Mouse (Mus musculus) heart, postnatal 10 days (tissue): ENCODE measurements around the gene Tnfrsf14. TPM values are rescaled to one million over a fixed set of nuclear protein-coding genes. Genes with fewer than 3 reads are reported as not detected.

Source experiments
- DNase-seq, 2 experiments: peaks; one replicate each; pipeline ENCODE4 v3.0.0; 2021
- intact Hi-C: fragments of 180-260 bp; cut with DNase I; formaldehyde crosslinking; loops from one replicate; pipeline ENCODE4 v1.15.1; 2025
- total RNA-seq, 2 experiments: library from RNA; stranded (reverse); gene quantifications; 2 replicates each; pipeline ENCODE4 v1.2.3; 2021

The Tnfrsf14 gene
- total RNA-seq, 2 experiments from 2014 or later, result 4.1 to 5.7 TPM

DNA sequence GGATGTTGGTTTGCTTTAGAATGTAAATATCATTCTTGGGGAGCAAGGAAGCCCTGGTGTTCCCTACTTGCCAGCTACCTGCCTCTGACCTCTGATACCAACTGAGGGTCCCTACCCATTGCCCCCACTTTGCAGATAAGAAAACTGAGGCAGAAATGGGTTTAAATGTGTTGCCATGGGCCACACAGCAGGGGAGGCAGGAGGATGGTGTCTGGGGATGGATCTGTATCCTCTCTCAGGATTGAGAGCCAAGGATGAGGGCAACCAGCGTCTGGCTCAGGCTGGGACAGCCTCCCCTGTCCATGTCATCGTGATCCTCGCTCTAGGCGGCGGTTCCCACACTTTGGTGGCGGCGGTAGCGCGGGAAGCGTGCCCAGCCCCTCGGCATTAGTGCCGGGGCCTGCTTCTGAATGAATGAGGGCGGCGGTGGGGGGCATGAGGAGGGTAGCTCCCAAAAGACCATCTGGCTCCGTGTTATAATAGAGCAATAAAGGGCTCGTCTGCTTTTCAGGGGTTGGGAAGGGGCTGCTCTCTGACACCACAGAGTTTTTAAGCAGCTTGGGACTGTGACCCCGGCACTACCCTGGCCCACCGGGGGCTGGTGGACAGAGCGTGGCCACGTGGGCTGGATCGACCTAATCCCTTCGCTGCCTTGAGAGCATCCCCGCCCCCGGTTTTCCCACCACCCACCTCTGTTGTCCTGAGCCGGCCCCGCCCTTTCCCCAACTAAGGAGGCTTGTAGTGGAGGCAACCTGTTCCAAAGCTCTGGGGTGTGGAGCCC, 24.3 kb upstream of the Tnfrsf14 start:
- DNase-seq, result no peak
- intact Hi-C loops, result no loop called here

DNA sequence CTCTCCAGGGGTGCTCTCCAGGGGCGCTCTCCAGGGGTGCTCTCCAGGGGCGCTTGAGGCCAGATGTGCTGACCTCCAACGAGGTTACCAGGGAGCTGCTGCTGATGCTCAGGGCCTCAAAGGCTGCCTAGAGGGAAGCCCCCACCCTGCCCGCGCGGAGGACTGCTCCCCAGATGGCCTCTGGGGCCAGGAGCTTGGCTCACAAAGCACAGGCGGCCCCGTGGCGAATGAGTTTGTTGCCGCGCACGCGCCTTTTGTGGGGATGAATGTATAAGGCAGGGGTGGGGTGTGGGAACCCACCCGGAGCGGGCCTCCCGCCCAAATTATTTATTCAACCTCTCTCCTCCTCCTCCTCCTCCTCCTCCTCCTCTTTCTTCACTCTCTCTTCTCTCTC, 21.2 kb upstream of the Tnfrsf14 start:
- intact Hi-C loops, result no loop called here
- no peak for DNase-seq

- intact Hi-C loops, result no loop called here
- no peak for DNase-seq
Observed at GRCm38 (mm10) chr4:154948940-154949588, 20.7 kb upstream of the Tnfrsf14 start.

GRCm38 (mm10) chr4:154948066-154948939, 19.9 kb upstream of the Tnfrsf14 start:
- peak in 1 of 2 experiments; percentile 31 for DNase-seq

DNA sequence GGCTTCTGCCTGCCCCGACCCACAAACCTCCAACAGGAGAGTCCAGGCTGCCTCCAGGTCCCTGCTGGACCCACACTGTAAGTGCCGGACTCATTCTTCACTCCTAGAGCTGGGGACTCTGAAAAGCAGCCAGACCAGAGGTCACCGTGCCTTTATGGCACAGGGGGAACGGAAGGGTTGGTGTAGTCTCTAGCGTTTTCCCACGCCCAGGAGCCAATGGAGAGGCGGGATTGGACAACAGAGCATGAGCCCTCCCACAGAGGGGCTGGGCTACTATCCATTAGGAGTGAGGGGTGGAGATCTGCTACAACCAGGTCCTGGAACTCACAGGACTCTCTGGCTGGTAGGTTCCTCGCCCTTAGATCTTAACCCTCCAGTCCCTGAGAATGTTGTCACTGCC, 18.0 kb upstream of the Tnfrsf14 start:
- DNase-seq, result peak; percentile 83
- intact Hi-C loops, result no loop called here

More at GRCm38 (mm10) chr4:154948066-154948939, 19.9 kb upstream of the Tnfrsf14 start:
- intact Hi-C loops, result no loop called here

GRCm38 (mm10) chr4:154944121-154944590, 15.8 kb upstream of the Tnfrsf14 start:
- peak; percentile 85 to 86 for DNase-seq
- intact Hi-C loops, result loop anchor here (1.0 to 2.0 kb wide), 5 partner anchors 17 to 120 kb away; partner anchors contain the start of gene Hes5

- intact Hi-C loops, result loop anchor here (1.0 to 2.0 kb wide), 5 partner anchors 17 to 121 kb away; partner anchors contain the start of gene Hes5
- DNase-seq, result no peak
Observed at GRCm38 (mm10) chr4:154943323-154944039, 15.1 kb upstream of the Tnfrsf14 start.

GRCm38 (mm10) chr4:154942632-154943322, 14.4 kb upstream of the Tnfrsf14 start:
- intact Hi-C loops, result no loop called here
- DNase-seq, result no peak

- intact Hi-C loops, result no loop called here
- no peak for DNase-seq
Observed at GRCm38 (mm10) chr4:154941831-154942230, 13.5 kb upstream of the Tnfrsf14 start.

DNA sequence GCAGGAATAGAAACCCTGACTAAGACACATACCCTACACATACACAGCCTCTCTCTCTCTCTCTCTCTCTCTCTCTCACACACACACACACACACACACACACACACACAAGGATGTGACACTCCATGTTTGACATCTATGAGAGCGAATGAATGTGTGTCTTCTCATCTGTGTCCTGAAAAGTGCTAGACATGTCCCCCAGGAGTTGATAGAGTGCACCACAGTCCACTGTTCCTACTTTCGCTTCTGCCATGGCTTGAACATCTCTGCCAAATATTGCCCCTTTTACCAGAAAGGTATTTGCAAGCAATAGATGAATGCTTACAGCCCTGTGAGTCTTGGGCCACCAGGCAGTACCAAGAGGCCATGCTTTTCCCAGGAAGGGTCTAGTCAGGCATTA, 11.8 kb upstream of the Tnfrsf14 start:
- DNase-seq, result no peak
- intact Hi-C loops, result no loop called here

GRCm38 (mm10) chr4:154937746-154938145, 9.4 kb upstream of the Tnfrsf14 start:
- no peak for DNase-seq

DNA sequence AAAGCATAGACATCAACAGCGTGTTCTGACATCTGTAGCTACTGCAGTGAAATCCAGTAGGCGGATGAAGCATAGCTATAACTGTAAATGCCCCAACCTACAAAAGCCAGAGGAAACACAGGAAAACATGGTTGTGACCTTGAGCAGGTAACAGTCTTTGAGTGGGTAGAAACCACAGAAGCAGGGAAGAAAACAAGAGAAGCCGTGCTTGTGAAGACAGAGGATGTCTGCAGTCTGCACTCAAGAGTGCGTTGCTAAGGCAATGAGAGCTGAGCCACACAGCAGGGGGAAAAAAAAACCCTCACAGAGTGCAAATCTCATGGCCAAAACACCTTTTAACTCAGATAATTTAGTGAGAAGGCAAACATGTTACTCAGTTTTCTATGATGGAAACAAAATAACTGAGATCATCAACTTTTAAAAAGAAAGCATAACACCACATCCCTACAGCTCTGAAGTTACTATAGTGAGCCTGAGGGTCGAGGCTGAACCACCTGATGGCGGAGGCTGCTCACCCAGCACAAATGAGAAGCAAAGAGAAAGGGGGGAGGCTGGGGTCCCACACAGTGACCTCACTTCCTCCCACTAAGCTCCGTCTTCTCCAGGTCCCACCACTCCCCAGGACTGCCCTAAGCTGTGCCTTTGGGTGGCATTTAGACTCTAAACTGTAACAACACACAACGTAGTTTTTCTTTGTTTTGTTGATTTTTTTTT, 8.3 kb upstream of the Tnfrsf14 start:
- no peak for DNase-seq
- intact Hi-C loops, result no loop called here

More at GRCm38 (mm10) chr4:154937746-154938145, 9.4 kb upstream of the Tnfrsf14 start:
- intact Hi-C loops, result no loop called here

GRCm38 (mm10) chr4:154935788-154936187, 7.4 kb upstream of the Tnfrsf14 start:
- no peak for DNase-seq
- intact Hi-C loops, result no loop called here

DNA sequence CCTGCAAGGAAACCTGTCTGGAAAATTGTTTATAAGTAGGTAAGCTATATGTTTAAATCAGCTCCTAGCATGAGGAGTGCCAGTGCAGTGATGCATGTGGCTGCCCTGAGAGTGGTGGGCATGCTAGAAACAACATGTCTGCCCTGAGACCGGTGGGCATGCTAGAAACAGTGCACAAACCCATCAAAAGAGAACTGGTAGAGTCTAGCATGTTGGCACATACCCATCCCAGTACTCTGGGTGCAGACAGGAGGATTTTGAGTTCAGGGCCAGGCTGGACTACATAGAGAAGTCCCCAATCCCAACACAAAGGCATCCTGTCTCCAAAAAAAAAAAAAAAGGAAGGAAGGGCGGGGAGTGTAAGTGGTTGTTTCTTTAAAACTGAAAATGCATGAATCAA, 6.4 kb upstream of the Tnfrsf14 start:
- DNase-seq, result no peak
- intact Hi-C loops, result no loop called here

DNA sequence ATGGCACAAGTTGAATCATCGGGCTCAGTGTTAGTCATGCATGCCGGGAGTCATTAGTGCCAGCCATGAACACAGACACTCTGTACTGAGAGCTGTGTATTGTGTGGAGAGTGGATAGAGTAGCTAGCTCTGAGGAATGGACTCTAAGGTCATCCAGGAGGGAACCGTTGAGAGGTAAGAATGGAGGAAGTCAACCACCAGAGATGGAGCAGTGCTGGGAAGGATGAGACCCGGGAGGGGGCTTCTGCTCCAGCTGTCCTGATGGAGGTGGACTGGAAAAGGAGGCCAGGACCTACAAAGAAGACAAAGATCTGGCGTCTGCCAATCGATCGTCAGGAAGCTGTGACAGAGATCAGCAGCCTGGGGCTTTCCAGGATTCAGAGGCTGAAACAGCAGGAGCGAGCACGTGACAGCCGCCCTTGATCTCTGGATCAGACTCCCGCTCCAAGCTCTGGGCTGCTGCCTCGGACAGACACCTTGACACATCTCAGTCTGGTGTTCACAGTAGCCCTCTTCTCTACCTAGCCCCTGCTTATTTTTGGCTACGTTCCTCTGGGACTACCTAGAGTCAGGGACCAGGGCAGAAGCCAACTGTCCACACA, 5.0 kb upstream of the Tnfrsf14 start:
- DNase-seq, result no peak
- intact Hi-C loops, result no loop called here

- intact Hi-C loops, result no loop called here
- peak in 1 of 2 experiments; percentile 31 for DNase-seq
Observed at GRCm38 (mm10) chr4:154929088-154929660, 811 bp upstream of the Tnfrsf14 start.

DNA sequence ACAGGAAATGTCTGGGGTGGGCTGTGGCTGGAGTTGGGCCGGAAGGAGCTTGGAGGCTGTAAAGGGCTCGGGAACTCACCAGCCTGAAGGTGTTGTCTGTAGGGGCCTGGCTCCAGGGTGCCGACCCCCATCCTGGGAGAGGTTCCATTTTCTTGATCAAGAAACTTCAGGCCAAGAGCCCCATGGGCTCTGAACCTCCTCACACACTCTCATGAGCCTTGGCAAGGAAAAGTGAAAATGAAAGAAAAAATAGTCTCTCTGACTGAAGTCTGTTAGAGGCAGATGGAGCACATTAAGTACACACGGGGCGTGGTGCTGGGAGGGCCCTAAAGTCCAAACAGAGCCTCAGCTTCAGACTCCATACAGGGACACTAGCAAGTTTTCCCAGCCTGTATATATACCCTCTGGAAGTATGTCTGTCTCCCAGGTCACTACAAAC, 445 bp downstream of the Tnfrsf14 start:
- DNase-seq, result peak; percentile 51 to 58

More for the DNA sequence above, 445 bp downstream of the Tnfrsf14 start:
- intact Hi-C loops, result no loop called here
